Mouse (Mus musculus) kidney, embryonic 16.5 days (tissue): ENCODE results near the gene Gm49387. TPM values are rescaled to one million over a fixed set of nuclear protein-coding genes. Genes with fewer than 3 reads are reported as not detected.

Source experiments
- ATAC-seq: fragments of 200-750 bp; cut with Nextera tagmentation; 2 replicates; pipeline ENCODE4 v1.8.0; 2017; ENCODE audit warnings: moderate TSS enrichment; ENCODE audit not compliant: low FRiP score, low TSS enrichment
- H3K27ac ChIP-seq: fragments of 300-500 bp; sonication (generic); 2 replicates; pipeline ENCODE4 v1.5.1; 2014; ENCODE audit warnings: low read length
- H3K27me3 ChIP-seq: fragments of 300-500 bp; sonication (generic); 2 replicates; pipeline ENCODE4 v1.6.1; 2014; ENCODE audit warnings: low read length, control low read depth, mixed read lengths; ENCODE audit not compliant: insufficient read depth
- H3K36me3 ChIP-seq: fragments of 300-500 bp; sonication (generic); 2 replicates; pipeline ENCODE4 v1.6.1; 2014; ENCODE audit warnings: low read length, control low read depth, mixed read lengths; ENCODE audit not compliant: insufficient read depth
- H3K4me1 ChIP-seq: fragments of 300-500 bp; sonication (generic); 2 replicates; pipeline ENCODE4 v1.6.1; 2014; ENCODE audit warnings: low read length, control low read depth, mixed read lengths; ENCODE audit not compliant: insufficient read depth
- H3K4me2 ChIP-seq: fragments of 300-500 bp; sonication (generic); replicated peaks from 2 replicates; pipeline ENCODE4 v1.6.1; 2014; ENCODE audit warnings: low read depth, low read length
- H3K4me3 ChIP-seq: fragments of 300-500 bp; sonication (generic); 2 replicates; pipeline ENCODE4 v1.5.1; 2014; ENCODE audit warnings: mild to moderate bottlenecking, low read length
- H3K9ac ChIP-seq: fragments of 300-500 bp; sonication (generic); replicated peaks from 2 replicates; pipeline ENCODE4 v1.6.1; 2014; ENCODE audit warnings: low read length
- H3K9me3 ChIP-seq: fragments of 300-500 bp; sonication (generic); 2 replicates; pipeline ENCODE4 v1.6.1; 2016; ENCODE audit warnings: low read length, control low read depth
- WGBS: fragments of 180-500 bp; shearing (Covaris S2); extraction: QIAGEN DNeasy Blood & Tissue Kit; methylation state at CpG from one replicate; pipeline ENCODE4 v1.1.7; 2014; 5-methylcytosine and 5-hydroxymethylcytosine counted together
- polyA plus RNA-seq: library from polyadenylated mRNA; unstranded; fragments of >200 nt; fragmentation: Nextera tagmentation; extraction: Ambion mirVana; gene quantifications from 2 replicates; pipeline ENCODE4 v1.2.1, GENCODE M21; 2015

Gm49387 gene
- polyA plus RNA-seq, 1 experiment from 2014 or later: 7.3 TPM

DNA sequence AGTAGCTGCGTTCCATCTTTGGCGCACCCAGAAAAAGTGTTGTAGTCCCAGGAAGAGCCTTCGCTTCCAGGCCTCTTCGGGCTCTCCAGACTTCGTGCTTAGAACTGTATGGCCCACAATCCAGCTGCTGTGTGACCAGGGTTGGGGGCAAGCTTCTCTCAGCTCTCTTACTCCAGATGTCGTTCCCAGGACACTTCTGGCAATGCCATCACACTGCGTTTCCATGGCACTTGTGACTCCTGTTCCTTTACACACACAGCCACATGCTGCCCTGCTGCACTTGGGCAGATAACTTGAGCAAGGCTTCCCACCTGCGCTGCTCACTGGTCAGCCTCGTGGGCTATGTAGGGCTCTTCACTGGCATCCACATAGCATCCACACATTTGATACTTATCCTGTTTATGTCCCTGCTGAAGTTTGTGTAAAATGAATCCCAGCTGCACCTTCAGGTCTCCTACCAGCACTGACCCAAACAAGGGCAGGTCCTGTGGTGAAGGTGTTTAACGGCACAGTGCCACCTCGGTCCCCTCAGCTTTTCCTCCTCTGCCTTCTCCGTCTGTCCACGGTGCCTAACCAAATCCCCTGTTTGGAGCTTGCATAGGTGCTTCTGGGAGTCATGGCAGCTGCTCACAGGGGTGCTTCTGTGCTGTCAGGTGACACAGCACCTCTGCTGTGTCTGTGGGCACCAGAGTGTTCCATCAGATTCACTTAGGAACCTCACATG, 22.9 kb upstream of the Gm49387 start:
- peaks cover 58% of the 10 kb centered on the region for H3K4me1 ChIP-seq
- peaks cover 10% of the 10 kb centered on the region for H3K36me3 ChIP-seq
- H3K27ac ChIP-seq: peak overlapping the region; percentile 99
- H3K4me2 ChIP-seq: no peak overlapping the region
- 87% methylated on average over 13 of the region's 13 CpGs for WGBS
- H3K4me3 ChIP-seq: no peak overlapping the region
- no peak for ATAC-seq
- H3K27me3 ChIP-seq: no peaks in the 10 kb centered on the region
- no peaks in the 10 kb centered on the region for H3K9me3 ChIP-seq
- H3K9ac ChIP-seq: no peak overlapping the region

DNA sequence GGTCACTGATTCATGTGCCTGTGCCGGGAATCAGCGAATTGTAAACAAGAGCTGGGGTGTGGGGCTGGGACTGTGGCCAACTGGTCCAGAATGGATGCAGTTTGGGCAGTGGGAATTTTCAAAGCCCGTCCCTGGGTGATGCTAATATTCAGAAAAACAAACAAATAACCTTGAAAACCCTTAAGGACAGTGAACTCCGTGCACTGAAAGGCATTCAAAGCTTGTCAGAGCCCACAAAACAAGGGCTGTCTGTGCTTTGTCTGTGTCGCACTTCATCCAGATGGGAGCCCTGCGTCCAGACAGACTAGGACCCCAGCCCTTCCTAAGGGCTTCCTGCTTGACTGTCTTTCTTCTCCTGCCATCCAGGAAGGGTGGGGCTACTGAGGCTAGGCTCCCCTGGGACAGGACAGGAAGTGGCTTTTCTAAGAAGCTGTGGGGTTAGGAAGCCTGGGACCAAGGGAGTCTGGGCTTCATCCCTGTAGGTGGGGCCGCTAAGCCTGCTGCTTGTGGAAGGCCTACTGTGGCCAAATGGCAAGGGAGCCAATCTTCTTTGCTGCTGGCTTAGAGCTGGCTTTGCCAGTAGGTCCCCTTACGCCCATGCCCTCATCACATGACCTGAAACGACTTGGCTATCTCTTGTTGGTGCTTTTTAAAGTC, 22.0 kb upstream of the Gm49387 start:
- Histone ChIP-seq H3K36me3 (peaks cover 10% of the 10 kb centered on the region), H3K4me3 (peak overlapping the region; percentile 51), H3K4me1 (peaks cover 61% of the 10 kb centered on the region), H3K27ac (peak overlapping the region; percentile 99), H3K4me2 (peak overlapping the region; percentile 75), H3K27me3 (no peaks in the 10 kb centered on the region), H3K9me3 (no peaks in the 10 kb centered on the region), H3K9ac (peak overlapping the region; percentile 76)
- 25% methylated on average over 9 of the region's 9 CpGs for WGBS
- ATAC-seq: peak; percentile 62

GRCm38 (mm10) chr14:31661671-31662554, 21.2 kb upstream of the Gm49387 start:
- peak; percentile 95 for ATAC-seq
- WGBS: 2% methylated on average over 44 of the region's 44 CpGs
- peaks cover 4% of the 10 kb centered on the region for H3K36me3 ChIP-seq
- peak overlapping the region; percentile 76 for H3K9ac ChIP-seq
- peak overlapping the region; percentile 75 for H3K4me2 ChIP-seq
- H3K9me3 ChIP-seq: no peaks in the 10 kb centered on the region
- H3K4me3 ChIP-seq: peak overlapping the region; percentile 51
- peak overlapping the region; percentile 99 for H3K27ac ChIP-seq
- H3K4me1 ChIP-seq: peaks cover 69% of the 10 kb centered on the region
- no peaks in the 10 kb centered on the region for H3K27me3 ChIP-seq

DNA sequence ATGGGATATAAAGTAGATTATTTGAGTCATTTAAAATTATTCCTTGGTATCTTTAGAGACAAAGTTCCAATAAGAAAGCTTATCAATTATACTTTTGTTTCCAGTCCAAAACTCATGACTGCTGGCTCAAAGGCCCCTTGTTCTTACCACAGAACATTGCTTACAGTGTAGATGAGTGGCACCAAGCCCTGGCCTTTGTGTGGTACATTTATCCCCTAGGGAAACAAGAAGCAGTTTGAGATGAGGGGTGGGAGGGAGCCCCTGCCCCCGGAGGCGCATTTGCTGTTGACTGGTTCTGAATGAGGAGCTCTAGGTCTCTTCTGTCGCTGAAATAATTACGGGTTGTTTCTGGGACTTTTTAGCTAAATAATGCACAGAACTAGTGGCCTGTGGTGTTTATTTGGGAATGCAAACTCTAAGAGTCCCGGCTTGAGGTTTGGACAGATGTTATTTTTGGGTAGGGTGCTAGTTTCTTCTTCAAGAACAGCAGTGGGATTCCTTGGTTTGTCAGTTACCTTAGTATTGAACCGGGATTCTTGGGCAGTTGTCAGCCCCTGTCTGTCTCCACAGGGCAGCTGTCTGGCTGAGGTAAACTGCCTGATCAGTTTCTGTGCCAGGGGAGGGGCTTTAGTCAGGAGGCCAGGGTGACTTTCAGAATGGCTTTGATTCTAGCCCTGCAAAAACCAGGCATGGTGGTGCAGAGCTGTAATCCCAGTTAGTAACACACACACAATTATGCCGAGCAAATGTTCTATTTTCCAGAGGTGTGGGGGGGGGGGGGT, 19.8 kb upstream of the Gm49387 start:
- Histone ChIP-seq H3K9ac (no peak overlapping the region), H3K36me3 (no peaks in the 10 kb centered on the region), H3K4me2 (no peak overlapping the region), H3K27me3 (no peaks in the 10 kb centered on the region), H3K27ac (peak overlapping the region; percentile 61), H3K9me3 (no peaks in the 10 kb centered on the region), H3K4me1 (peaks cover 69% of the 10 kb centered on the region), H3K4me3 (no peak overlapping the region)
- ATAC-seq: no peak
- 61% methylated on average over 7 of the region's 7 CpGs for WGBS

DNA sequence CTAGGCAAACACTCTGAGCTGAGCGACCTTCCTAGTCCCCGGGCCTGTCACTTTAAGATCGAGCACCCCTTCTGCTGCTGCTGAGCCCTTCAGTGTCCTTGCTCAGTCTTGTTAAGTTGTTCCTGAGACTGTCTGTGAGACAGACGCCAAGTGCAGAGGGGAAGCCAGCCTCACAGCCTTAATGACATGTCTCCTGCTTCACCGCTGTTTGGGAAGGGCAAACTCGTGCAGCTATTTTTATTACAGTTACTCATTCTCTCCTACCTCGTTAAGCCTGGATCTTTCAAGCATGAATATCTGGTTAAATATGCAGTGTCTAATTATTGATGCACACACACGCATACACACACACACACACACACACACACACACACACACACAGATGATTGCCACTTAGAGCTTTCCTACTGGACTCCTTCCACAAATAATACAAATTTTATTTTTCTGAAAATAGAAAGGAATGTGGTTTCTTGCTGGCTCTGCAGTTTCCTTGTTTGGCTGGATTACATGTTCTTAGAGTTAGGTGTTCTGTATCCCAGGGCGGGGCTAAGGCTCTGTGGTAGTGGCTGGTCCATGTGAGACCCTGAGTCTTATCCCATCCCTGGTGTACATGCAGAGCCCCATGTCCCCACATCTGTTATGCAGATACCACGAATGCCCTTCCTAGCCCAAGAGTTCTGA, 19.0 kb upstream of the Gm49387 start:
- H3K27me3 ChIP-seq: no peaks in the 10 kb centered on the region
- no peaks in the 10 kb centered on the region for H3K36me3 ChIP-seq
- no peak for ATAC-seq
- H3K9ac ChIP-seq: no peak overlapping the region
- WGBS: 36% methylated on average over 10 of the region's 10 CpGs
- peak overlapping the region; percentile 75 for H3K27ac ChIP-seq
- no peaks in the 10 kb centered on the region for H3K9me3 ChIP-seq
- no peak overlapping the region for H3K4me3 ChIP-seq
- H3K4me1 ChIP-seq: peaks cover 64% of the 10 kb centered on the region
- H3K4me2 ChIP-seq: no peak overlapping the region

- H3K4me2 ChIP-seq: no peak overlapping the region
- peaks cover 51% of the 10 kb centered on the region for H3K4me1 ChIP-seq
- H3K27ac ChIP-seq: no peak overlapping the region
- no peaks in the 10 kb centered on the region for H3K36me3 ChIP-seq
- WGBS: 90% methylated on average over 8 of the region's 8 CpGs
- no peak overlapping the region for H3K9ac ChIP-seq
- no peaks in the 10 kb centered on the region for H3K9me3 ChIP-seq
- ATAC-seq: no peak
- no peak overlapping the region for H3K4me3 ChIP-seq
- H3K27me3 ChIP-seq: no peaks in the 10 kb centered on the region
Measured at GRCm38 (mm10) chr14:31658126-31658680, 17.5 kb upstream of the Gm49387 start.

GRCm38 (mm10) chr14:31656857-31657645, 16.4 kb upstream of the Gm49387 start:
- H3K27me3 ChIP-seq: no peaks in the 10 kb centered on the region
- no peaks in the 10 kb centered on the region for H3K36me3 ChIP-seq
- H3K4me2 ChIP-seq: no peak overlapping the region
- H3K9ac ChIP-seq: no peak overlapping the region
- H3K27ac ChIP-seq: no peak overlapping the region
- H3K9me3 ChIP-seq: no peaks in the 10 kb centered on the region
- 38% methylated on average over 5 of the region's 5 CpGs for WGBS
- H3K4me1 ChIP-seq: peaks cover 40% of the 10 kb centered on the region
- H3K4me3 ChIP-seq: no peak overlapping the region
- ATAC-seq: no peak

- no peak for ATAC-seq
- H3K4me1 ChIP-seq: peaks cover 38% of the 10 kb centered on the region
Measured at GRCm38 (mm10) chr14:31656386-31656785, 15.7 kb upstream of the Gm49387 start.

More at GRCm38 (mm10) chr14:31656386-31656785, 15.7 kb upstream of the Gm49387 start:
- no peaks in the 10 kb centered on the region for H3K27me3 ChIP-seq
- WGBS: 68% methylated on average over 7 of the region's 7 CpGs
- H3K27ac ChIP-seq: no peak overlapping the region
- no peak overlapping the region for H3K4me2 ChIP-seq
- no peak overlapping the region for H3K4me3 ChIP-seq
- H3K9me3 ChIP-seq: no peaks in the 10 kb centered on the region
- H3K9ac ChIP-seq: no peak overlapping the region
- no peaks in the 10 kb centered on the region for H3K36me3 ChIP-seq
